Mouse (Mus musculus): ENCODE data around the gene Rprml.

GRCm38 (mm10) chr11:103647921-103648620 lies 1.3 kb upstream of the Rprml start:
- TF ChIP-seq CTCF (IDR thresholded peaks at IDR 0.05) (no peak), EP300 (IDR thresholded peaks at IDR 0.05) (no peak)
